Mouse (Mus musculus) heart, postnatal 0 days (tissue): ENCODE measurements around the gene Rpl32. TPM values are rescaled to one million over a fixed set of nuclear protein-coding genes. Genes with fewer than 3 reads are reported as not detected.

Experiments
- ATAC-seq: fragments of 200-750 bp; cut with Nextera tagmentation; 2 replicates; pipeline ENCODE4 v1.8.0; 2017; ENCODE audit warnings: low read depth, moderate number of reproducible peaks, moderate library complexity; ENCODE audit not compliant: insufficient read depth
- DNase-seq: peaks from one replicate; pipeline ENCODE4 v3.0.0-alpha.2; 2016; ENCODE audit warnings: low spot score
- H3K27ac ChIP-seq: fragments of 300-500 bp; sonication (generic); 2 replicates; pipeline ENCODE4 v1.5.1; 2014; ENCODE audit warnings: low read depth, mild to moderate bottlenecking
- H3K27me3 ChIP-seq: fragments of 300-500 bp; sonication (generic); 2 replicates; pipeline ENCODE4 v1.6.1; 2014; ENCODE audit warnings: low read length, mixed read lengths; ENCODE audit not compliant: control insufficient read depth, insufficient read depth
- H3K36me3 ChIP-seq: fragments of 300-500 bp; sonication (generic); replicated peaks from 2 replicates; pipeline ENCODE4 v1.6.1; 2014; ENCODE audit warnings: low read length, mixed read lengths; ENCODE audit not compliant: control insufficient read depth, insufficient read depth
- H3K4me1 ChIP-seq: fragments of 300-500 bp; sonication (generic); 2 replicates; pipeline ENCODE4 v1.6.1; 2014; ENCODE audit warnings: antibody characterized with exemption; ENCODE audit not compliant: control insufficient read depth, insufficient read depth
- H3K4me2 ChIP-seq: fragments of 300-500 bp; sonication (generic); 2 replicates; pipeline ENCODE4 v1.6.1; 2014; ENCODE audit warnings: low read depth, mild to moderate bottlenecking, low read length, moderate library complexity
- H3K4me3 ChIP-seq: fragments of 300-500 bp; sonication (generic); 2 replicates; pipeline ENCODE4 v1.5.1; 2014; ENCODE audit warnings: low read depth, low read length
- H3K9ac ChIP-seq: fragments of 300-500 bp; sonication (generic); replicated peaks from 2 replicates; pipeline ENCODE4 v1.6.1; 2014; ENCODE audit warnings: low read depth, low read length, mixed read lengths
- H3K9me3 ChIP-seq: fragments of 300-500 bp; sonication (generic); replicated peaks from 2 replicates; pipeline ENCODE4 v1.6.1; 2016; ENCODE audit warnings: low read length; ENCODE audit not compliant: control insufficient read depth
- CTCF ChIP-seq: IDR thresholded peaks from 2 replicates; pipeline ENCODE4 v1.5.1; 2016; ENCODE audit warnings: antibody characterized with exemption, control low read depth, low read depth
- EP300 ChIP-seq: IDR thresholded peaks from 2 replicates; pipeline ENCODE4 v1.6.1; 2016; ENCODE audit warnings: antibody characterized with exemption, low read depth
- WGBS: fragments of 180-500 bp; shearing (Covaris S2); extraction: QIAGEN DNeasy Blood & Tissue Kit; methylation state at CpG from one replicate; pipeline ENCODE4 v1.1.7; 2014; 5-methylcytosine and 5-hydroxymethylcytosine counted together
- polyA plus RNA-seq: library from polyadenylated mRNA; unstranded; fragments of >200 nt; fragmentation: Nextera tagmentation; extraction: Ambion mirVana; gene quantifications from 2 replicates; pipeline ENCODE4 v1.2.1, GENCODE M21; 2015
- total RNA-seq: library from RNA; depleted of rRNA; stranded (reverse); fragments of >200 nt; gene quantifications from 2 replicates; pipeline ENCODE4 v1.2.3, GENCODE M21; 2014; ENCODE audit warnings: low replicate concordance

Gene Rpl32
- total and polyA plus RNA-seq, 2 experiments from 2014 or later = 1,019 to 1,074 TPM

GRCm38 (mm10) chr6:115775838-115776237 is 32.7 kb downstream of the Rpl32 start:
- peak; percentile 92 for DNase-seq
- peak overlapping the region; percentile 95 for H3K4me3 ChIP-seq

GRCm38 (mm10) chr6:115774501-115774921 is 34.0 kb downstream of the Rpl32 start, which contains the start of gene Cand2:
Gene Cand2, plus strand, starts transcription at chr6:115774538.
- peak within 1 kb of the TSS; percentile 78 for H3K9ac ChIP-seq
- H3K4me3 ChIP-seq = peak within 1 kb of the TSS; percentile 95
- H3K4me1 ChIP-seq = peaks cover 17% of the 10 kb centered on the region
- H3K27me3 ChIP-seq = no peaks in the 10 kb centered on the region
- 0% methylated on average over 16 of the region's 28 CpGs for WGBS
- H3K27ac ChIP-seq = peak within 1 kb of the TSS; percentile 91
- H3K9me3 ChIP-seq = no peaks in the 10 kb centered on the region
- DNase-seq = peak; percentile 43
- peaks cover 10% of the 10 kb centered on the region; the same call in 1 of the 2 replicates for H3K36me3 ChIP-seq
- ATAC-seq = peak; percentile 39; the same call in 1 of the 2 replicates
- no peak for TF ChIP-seq CTCF
- no peak for TF ChIP-seq EP300
- peak within 1 kb of the TSS; percentile 76 for H3K4me2 ChIP-seq

More at GRCm38 (mm10) chr6:115775838-115776237, 32.7 kb downstream of the Rpl32 start:
- Histone ChIP-seq H3K36me3 (peaks cover 22% of the 10 kb centered on the region; the same call in 1 of the 2 replicates), H3K27me3 (no peaks in the 10 kb centered on the region), H3K4me2 (peak overlapping the region; percentile 76), H3K9ac (peak overlapping the region; percentile 78), H3K9me3 (no peaks in the 10 kb centered on the region), H3K27ac (peak overlapping the region; percentile 91), H3K4me1 (peaks cover 17% of the 10 kb centered on the region)
- TF ChIP-seq CTCF = no peak
- no peak; the same call in 1 of the 2 replicates for TF ChIP-seq EP300
- WGBS = 13% methylated on average over 3 of the region's 3 CpGs
- ATAC-seq = peak; percentile 88

DNA sequence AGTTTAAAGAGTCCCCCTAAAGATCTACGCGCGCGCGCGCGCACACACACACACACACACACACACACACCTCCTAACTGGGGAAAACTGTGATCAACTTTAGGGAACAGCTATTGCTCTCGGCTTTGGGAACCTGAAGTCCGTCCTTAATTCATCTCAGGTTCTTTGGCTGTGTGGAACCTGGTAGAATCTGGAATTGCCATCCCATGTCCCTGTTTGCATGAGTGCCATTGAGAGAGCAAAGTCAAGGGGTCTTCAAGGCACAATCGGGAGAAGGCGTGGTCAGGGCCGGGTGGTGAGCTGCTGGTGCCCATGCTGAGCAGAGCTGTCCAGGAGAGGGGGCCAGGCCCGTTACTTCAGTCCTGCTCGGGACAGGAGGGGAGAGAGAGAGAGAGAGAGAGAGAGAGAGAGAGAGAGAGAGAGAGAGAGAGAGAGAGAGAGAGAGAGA is 34.6 kb downstream of the Rpl32 start:
- DNase-seq (peak; percentile 63), ATAC-seq (peak; percentile 46; the same call in 1 of the 2 replicates)
- H3K27ac ChIP-seq = peak overlapping the region; percentile 77

GRCm38 (mm10) chr6:115772604-115773003 is 35.9 kb downstream of the Rpl32 start:
- Histone ChIP-seq H3K4me1 (peaks cover 17% of the 10 kb centered on the region), H3K4me3 (no peak overlapping the region), H3K9me3 (no peaks in the 10 kb centered on the region), H3K27me3 (no peaks in the 10 kb centered on the region), H3K27ac (no peak overlapping the region), H3K9ac (no peak overlapping the region), H3K4me2 (no peak overlapping the region), H3K36me3 (no peaks in the 10 kb centered on the region)
- no peak for DNase-seq
- WGBS = 86% methylated on average over 1 of the region's 1 CpGs
- ATAC-seq = no peak
- peak; percentile 37 for TF ChIP-seq CTCF
- TF ChIP-seq EP300 = no peak

More for the DNA sequence above, 34.6 kb downstream of the Rpl32 start:
- TF ChIP-seq EP300 = no peak
- no peak for TF ChIP-seq CTCF
- Histone ChIP-seq H3K4me1 (peaks cover 17% of the 10 kb centered on the region), H3K9ac (peak overlapping the region; percentile 46), H3K4me2 (peak overlapping the region; percentile 76), H3K4me3 (peak overlapping the region; percentile 95), H3K9me3 (no peaks in the 10 kb centered on the region), H3K36me3 (peaks cover 8% of the 10 kb centered on the region; the same call in 1 of the 2 replicates), H3K27me3 (no peaks in the 10 kb centered on the region)
- WGBS = 3% methylated on average over 14 of the region's 14 CpGs

GRCm38 (mm10) chr6:115772201-115772600 is 36.3 kb downstream of the Rpl32 start:
- DNase-seq = no peak
- H3K4me2 ChIP-seq = no peak overlapping the region
- no peak for TF ChIP-seq EP300
- TF ChIP-seq CTCF = no peak
- H3K9ac ChIP-seq = no peak overlapping the region
- no peak for ATAC-seq
- peaks cover 17% of the 10 kb centered on the region for H3K4me1 ChIP-seq
- no peak overlapping the region for H3K4me3 ChIP-seq
- 80% methylated on average over 6 of the region's 6 CpGs for WGBS
- H3K27me3 ChIP-seq = no peaks in the 10 kb centered on the region
- H3K27ac ChIP-seq = no peak overlapping the region
- no peaks in the 10 kb centered on the region for H3K9me3 ChIP-seq
- H3K36me3 ChIP-seq = no peaks in the 10 kb centered on the region

- H3K27me3 ChIP-seq = no peaks in the 10 kb centered on the region
- H3K4me1 ChIP-seq = peaks cover 7% of the 10 kb centered on the region
- no peak overlapping the region for H3K4me2 ChIP-seq
- no peak for DNase-seq
- no peak for TF ChIP-seq CTCF
- no peak for TF ChIP-seq EP300
- WGBS = 51% methylated on average over 4 of the region's 4 CpGs
- H3K9me3 ChIP-seq = no peaks in the 10 kb centered on the region
- no peak overlapping the region for H3K9ac ChIP-seq
- H3K36me3 ChIP-seq = no peaks in the 10 kb centered on the region
- ATAC-seq = no peak
- H3K27ac ChIP-seq = no peak overlapping the region
- no peak overlapping the region for H3K4me3 ChIP-seq
Observed at GRCm38 (mm10) chr6:115770852-115771251, 37.7 kb downstream of the Rpl32 start.
